Mouse (Mus musculus): ENCODE results near the gene Bcat1.

Bcat1 gene

DNA sequence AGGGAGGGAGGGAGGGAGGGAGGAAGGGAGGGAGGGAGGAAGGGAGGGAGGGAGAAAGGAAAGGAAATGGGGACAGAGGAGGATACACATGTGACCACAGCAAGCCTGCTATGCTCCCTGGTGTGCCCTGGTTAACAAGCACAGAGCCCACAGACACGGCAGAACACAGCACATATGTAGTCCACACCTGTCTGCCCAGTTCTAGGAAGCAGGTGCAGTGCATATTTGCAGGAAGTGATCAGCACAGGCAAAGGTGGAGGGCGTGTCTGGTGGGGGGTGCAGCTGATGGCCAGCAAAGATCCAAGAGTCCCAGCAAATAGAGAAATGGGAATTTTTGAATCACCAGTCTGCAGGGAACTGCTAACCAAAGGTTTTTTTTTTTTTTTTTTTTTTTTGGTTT is 23.3 kb downstream of the Bcat1 start:
- no peak for DNase-seq

DNA sequence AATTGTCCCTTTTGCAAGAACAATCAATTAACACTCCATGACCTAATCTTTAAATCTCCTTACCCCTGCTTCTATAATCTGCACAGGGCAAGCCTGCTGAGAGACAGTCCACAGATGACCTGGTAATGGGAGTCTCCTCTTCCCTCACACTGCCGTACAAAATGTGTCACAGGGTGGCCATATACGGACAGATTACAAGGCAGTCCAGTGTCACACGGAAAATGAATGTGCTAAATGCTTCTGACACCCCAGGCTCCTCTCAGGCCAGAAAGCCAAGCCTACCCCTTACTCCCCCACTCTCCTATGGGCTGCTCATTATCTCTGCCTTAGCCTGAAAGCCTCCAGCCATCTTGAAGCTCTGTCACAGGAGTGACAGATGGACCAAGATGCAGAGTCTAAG is 25.1 kb downstream of the Bcat1 start:
- DNase-seq: no peak

DNA sequence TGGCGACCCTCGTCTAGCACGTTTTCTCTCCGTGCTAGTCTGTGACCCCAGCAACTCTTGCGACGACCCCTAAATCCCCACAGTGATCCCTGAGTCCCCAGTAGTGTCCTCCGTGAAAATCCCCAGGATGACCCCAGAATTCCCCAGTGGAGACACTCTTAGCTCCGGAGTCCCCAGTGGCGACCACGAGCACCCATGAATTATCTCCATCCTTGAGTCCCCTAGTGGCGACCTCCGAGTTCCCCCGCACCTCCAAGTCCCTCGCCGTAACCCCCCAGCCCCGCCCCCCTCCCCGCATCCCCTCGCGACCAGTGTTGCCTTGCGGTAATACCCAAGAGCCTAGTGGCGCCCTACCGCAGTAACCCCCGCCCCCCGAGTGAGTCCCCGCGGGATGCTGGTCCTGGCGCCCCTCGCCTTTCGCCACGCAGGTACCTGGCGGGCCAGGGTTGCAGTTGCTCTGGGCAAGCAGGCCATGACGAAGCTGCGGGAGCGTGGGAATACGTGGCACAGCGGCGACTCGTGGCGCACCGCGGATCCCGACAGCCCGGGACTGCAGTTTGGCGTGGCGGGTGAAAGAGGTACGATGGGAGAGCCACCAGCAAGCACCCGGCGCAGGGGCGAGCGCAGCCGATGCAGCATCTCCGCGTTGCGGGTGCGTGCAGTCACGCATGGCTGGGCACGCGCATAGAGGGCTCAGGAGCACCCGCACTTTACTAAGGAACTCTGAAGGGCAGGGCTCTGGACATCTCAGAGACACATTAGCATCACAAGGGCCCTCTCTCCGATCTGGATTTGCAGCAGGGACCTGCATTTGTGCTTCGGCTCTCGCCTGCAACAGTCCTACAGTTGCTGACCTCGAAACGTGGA is 27.6 kb downstream of the Bcat1 start:
- peak; percentile 52 to 58 for DNase-seq

DNA sequence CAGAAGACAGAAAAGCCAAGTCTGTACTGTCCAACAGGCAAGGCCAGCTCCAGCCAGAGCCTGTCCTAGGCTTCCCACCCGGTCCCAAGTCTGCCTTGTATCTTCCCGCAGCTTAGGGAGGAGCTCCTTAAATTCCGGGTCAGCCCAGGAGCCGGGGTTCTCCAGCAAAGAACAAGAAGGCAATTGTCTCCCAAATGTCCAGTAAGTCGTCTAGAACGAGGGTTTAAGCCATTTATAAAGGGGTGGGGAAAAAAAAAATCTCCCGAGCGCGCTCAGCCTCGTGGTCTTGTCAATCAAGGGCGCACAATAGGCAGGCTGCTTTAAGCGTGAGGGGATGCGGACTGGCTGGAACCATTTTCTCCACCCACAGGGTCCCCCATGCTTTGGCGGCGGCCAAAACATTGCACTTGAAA is 28.5 kb downstream of the Bcat1 start:
- DNase-seq: peak; percentile 28 to 40

DNA sequence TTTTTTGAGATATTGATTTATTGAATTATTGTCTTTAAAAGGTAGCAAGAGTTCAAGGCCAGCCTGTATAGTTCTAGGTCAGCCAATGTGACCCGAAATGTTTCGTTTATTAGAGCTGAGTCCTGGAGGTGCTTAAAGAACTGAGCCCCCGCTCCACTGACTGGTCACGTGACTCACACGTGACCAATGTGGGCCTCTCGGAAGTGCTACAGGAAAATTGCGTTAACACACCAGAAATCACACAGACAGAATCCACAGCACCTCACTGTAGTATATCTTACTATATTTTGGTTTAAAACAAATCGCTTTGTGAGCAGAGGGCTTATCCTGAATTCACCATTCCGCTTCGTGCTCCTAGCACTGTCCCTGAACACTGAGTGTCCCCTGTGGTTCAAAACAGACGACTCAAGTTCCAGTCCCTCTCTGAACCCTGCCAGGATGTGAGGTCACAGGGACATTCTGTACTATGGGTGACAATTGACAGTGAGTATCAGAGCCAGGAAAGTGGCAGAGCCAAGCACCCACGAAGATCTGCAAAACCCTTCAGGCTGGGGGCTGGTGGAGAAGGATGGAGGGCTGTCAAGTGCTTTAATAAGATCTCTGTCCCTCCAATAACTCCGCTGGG is 29.6 kb downstream of the Bcat1 start:
- DNase-seq: peak in 1 of 2 experiments; percentile 24

DNA sequence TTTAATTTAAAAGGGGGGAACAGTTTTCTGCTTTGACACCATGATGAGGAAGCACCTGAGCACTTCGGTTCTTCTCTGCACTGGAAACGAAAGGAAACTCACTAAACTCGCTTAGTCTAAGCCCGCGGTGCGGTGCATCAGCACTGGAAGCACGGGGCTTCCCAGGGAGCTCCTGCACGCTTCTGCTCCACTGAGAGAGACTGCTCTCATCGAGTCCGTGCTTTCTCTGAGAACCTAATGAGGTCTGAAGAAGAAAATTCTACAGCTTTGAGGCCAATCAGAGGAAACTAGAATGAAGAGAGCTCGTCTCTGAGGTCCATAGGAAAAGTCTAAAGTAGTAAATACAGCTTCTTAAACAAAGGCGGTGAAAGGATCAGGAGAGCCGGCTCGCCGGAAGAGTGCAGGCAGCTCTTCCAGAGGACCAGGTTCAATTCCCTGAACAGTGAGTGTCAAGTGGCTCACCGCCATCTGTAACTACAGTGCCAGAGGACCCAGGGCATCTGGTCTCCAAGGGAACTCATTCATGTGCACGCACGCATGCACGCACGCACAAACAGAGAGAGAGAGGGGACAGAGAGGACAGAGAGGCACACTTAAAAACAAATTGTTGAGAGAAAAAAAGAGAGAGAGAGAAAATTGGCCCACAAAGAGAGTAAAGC is 30.9 kb downstream of the Bcat1 start:
- DNase-seq: no peak

DNA sequence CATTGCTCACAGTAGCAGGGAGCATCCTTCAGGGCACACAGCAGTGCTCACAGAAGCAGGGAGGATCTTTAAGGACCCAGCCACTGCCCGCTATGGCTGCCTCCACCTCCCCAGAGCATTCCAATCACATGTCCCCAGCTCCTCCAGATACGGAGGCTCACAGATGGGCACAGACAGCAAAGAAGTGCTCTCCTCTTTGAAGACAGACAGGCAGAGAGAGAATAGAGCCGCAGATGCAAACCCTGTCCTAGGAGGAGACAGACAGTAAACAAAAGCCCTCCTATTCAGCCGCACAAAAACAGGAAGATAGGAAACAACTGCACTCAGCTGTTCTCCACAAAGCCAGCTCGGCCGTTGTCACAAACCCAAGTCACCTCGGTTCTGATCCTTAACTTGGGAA is 35.3 kb downstream of the Bcat1 start:
- no peak for DNase-seq

DNA sequence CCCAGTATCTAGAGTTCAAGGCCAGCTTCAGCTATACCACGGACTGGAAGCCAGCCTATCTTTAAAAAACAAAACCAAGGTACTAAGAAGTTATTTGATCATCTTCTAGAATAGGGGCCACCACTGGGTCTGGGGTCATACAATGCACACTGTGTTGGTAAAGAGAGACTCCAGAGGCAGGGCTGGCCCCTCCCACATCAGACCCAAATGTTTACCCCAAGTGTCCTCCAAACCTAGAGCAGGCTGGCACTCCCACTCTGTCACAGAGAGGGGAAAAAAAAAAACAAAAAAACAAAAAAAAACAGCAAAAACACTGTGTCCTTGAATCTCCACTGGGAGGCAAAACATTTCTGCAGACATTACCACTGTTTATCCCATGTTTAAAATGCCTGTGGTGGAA is 38.4 kb downstream of the Bcat1 start:
- DNase-seq: no peak

DNA sequence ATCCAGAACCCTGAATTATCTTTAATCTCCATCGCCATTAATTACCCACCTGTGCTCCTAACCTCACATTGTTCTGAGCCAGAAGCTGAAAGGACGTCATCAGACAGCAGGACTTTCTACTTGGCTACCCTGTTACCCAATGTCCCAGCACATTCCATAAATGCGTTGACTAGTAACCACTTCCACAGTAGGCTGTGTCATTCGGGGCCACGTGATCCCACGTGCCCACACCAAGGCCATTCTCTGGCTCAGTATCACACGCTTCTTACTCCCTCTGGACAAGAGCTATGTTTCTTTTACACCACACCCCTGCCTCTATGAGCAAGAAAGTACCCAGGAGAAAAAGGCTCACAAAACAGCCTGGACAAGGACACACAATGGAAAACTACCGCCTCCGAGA is 40.6 kb downstream of the Bcat1 start:
- DNase-seq: no peak

DNA sequence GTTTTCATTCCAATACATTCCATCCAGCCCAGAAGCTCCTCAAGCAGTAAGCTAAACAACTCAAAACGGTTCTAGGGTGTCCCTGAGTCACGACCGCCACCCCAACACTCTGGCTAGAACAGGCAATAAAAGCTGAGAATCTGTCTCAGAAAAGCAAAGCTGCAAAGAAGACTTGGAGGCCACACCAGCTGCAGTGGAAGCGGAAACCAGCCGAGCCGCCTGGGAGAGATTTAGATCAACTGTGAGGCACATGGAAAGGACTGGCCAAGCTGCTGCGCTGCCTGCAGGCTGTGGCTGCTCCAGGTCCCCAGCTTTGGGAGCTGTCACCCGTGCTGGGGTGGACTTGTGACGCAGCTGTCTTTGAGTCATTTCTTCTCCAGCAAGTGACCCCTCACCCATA is 45.4 kb downstream of the Bcat1 start:
- no peak for DNase-seq

DNA sequence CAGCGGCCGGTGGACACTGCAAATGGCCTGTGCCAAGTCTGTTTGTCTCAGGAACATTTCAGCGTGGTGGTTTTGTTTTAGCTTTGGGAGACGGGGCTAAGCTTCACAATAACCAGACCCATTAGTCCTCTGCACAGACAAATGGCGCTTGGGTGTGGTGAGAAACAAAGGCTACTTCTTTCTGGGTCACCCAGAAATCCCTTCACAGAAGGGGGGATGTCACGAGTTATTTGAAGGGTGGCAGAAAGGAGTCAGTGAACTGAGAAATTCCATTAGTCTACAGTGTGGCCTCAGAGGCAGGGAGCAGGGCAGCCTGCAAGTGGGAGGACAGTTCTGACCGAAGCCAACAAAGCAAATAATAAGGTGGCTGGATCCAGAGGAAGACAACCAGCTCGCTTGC is 52.0 kb downstream of the Bcat1 start:
- DNase-seq: no peak

DNA sequence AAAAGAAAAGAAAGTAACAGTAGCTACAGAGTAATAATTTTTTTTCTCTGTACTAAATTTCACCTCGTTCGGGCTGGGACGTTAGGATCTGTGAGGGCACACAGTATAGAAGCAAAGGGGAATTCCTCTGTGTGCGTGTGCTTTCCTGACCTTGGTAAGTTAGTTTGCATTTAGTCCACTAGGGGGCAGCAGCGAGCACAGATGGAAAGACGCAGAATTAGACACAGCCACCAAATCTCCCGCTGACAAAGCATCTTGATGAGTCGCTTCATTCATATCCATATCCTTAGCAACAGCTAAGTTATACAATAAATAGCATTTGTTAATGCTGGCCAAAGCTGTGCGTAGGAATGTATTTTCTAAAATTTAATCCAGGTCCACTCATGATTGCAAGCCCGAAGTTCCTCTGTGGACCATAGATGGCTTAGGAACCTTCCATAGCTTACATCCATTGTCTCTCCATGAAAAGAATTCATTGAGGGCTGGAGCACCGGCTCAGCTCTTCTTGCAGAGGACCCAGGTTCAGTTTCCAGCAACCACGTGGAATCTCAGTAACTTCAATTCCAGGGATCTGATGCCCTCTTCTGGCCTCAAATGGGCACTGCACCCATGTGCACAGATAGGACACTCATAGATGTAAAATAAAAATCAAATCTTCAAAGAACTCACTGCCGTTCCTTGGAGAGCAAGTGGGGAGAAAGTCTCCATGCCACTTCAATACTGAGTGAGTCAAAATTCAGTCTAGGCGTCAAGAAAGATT is 52.8 kb downstream of the Bcat1 start:
- DNase-seq: peak in 1 of 2 experiments; percentile 36

DNA sequence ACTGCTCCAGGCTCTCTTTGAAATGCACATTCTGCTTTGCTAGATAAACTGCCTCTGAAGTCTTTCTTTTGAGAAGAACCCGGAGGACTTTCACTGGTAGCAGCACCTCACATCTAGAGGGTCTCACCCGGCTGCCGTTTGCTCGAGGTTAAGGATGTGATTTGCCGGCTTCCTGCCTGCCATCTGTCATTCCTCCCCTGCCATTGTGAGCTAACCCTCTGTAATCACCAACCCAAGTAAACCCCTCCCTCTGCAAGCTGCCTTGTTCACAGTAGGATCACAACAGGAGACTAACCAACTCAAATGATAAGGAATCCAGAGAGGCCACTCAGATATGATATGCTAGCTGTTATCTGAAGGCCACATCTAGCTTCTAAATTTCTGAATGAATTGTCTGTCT is 53.6 kb downstream of the Bcat1 start:
- no peak for DNase-seq

DNA sequence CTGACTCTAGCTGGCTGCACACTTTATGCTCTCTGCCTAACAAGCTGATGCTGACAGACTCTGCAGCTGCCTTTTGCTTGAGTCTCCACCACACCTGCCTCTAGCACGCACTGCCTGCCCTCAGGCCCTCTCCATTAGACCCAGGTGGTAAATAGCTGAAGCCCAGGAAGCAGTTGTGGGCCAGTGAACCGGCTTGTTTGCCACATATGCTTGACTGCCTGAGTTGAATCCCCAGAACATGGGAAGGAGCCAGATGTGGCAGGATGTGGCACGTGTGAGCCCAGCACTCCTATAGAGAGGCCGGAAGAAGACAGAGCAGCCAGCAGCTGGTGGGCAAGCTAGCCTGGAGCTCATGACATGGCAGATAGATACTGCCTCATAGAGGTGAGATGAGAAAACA is 55.4 kb downstream of the Bcat1 start:
- DNase-seq: no peak

DNA sequence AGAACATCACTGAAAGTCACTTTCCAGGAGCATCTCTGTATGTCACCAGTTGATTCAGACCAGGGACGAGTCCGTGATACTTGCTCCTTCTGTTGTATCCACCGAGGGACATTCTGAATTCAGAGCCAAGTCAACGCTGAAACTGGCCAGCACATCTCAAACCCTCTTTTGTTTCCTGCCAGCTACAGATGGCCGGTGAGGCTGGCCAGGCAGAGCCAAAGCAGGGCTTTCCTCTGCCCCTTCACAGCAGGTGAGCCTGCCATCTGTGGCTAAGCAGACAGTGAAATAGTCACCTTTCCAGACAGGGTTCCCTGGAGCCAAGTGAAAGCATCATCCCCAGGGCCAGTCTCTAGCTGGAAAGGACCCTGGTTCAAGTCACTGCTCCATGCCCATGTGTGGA is 57.7 kb downstream of the Bcat1 start:
- peak; percentile 94 for DNase-seq

DNA sequence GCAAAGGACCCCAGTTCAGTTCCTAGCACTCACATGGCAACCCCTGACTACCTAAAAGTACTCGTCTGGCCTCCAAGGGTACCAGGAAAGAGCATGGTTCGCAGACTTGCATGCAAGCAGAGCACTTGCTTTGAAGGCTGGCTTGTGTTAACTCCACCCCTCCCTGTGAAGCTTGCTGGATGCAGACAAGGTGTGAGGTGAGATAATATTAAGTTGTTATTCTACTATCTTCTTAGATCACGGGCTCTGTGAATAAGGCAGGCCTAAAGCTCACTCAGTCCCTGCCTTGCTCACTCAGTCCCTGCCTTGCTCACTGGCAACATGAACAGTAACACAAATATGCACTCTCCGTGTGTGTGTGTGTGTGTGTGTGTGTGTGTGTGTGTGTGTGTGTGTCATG is 58.5 kb downstream of the Bcat1 start:
- no peak for DNase-seq

DNA sequence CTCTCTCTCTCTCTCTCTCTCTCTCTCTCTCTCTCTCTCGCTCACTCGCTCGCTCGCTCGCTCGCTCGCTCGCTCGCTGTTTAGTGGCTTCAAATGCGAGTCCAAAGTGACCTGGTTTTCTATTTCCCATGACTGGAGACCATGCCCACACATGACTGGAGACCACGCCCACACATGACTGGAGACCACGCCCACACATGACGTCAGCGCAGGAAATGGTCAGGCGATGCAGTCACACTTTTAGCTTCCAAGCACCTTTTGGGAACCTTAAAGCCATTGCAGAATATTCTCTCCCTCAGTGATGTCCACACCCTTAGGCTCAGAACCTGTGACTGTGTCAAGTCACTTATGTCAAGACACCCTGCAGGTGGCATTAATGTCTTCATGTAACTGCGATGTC is 59.3 kb downstream of the Bcat1 start:
- DNase-seq: no peak

DNA sequence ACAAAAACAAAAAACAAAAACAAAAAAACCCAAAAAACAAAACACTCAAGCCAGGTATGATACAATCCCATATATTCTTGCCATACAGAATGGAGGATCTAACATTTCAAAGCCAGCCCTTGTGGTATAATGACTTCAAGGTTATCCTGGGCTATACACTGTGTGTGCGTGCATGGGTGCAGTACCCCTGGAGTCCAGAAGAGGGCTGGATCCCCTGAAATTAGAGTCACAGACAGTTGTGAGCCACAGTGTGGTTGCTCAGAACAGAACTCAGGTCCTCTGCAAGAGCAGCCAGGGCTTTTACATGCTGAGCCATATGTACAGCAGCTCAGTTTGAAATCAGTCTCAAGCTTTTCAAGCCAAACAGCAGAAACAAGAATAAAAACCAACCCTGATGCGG is 61.0 kb downstream of the Bcat1 start:
- no peak for DNase-seq

DNA sequence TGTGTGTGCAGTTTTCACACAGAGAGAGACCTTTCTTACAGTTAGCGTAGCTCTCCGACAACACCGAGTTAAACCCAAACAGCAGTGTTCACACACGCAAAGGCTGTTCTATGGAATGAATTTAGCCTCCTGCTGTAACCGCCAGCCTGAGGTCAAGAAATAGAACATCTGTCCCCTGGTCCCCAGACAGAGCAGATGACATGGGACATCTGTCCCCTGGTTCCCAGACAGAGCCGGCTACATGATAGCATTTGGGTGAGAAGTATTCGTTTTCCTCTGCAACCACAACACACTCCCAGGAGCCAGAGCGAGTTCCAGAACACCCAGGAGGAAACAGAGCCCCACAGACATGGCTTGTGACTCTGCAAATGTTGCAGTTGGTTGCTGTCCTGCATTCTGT is 63.3 kb downstream of the Bcat1 start:
- DNase-seq: no peak

DNA sequence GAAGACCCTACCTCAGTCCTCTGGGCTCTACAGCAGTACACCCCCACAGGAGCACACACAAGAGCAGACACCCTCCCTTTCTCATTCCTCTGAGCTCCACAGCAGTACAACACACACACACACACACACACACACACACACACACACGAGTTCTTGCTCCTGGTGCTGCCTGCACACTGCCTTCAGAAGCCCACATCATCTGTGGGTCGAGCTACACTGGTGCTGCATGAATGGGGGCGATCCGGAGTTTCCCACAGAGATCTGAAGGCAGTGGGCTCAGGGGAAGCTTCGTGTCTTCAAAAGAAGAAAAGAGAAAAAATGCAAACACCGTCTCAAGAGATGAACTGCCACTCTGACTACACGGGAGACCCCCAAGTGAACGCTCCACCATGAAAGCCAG is 64.8 kb downstream of the Bcat1 start:
- no peak for DNase-seq

DNA sequence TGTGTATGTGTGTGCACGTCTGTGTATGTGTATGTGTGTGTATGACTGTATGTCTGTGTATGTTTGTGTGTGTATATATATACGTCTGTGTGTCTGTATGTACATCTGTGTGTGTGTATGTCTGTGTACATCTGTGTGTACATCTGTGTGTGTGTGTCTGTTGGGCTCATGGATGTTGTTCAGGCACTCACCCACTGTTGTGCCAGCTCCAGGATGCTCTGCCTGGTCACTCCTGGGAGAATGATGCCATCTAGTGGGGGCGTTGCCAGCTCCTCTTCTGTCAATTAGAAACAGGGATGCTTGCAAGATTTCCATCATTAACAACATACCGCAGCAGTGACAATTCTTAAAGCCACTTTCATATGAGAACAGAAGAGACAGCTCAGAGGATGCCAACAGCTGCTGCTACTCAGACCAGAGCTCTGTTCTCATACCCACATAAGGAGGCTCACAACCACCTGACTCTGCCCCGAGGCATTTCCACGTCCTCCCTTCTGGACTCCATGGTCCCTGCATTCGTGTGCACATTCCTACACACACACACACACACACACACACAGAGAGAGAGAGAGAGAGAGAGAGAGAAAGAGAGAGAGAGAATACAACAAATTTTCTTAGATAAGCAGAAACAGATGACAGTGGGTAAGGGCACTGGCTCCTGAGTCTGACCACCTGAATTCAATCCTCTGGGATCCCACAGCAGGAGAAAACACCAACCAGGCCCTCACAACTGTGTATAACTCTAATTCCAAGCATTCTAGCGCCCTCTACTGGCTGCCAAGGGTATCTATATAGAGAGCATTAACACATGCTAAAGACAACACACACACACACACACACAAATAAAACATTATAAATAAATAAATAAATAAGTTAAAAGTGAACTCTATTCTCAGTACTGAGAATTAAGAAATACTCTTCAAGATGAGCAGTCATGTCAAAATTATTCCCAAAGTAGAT is 65.8 kb downstream of the Bcat1 start:
- DNase-seq: peak; percentile 60 to 62

DNA sequence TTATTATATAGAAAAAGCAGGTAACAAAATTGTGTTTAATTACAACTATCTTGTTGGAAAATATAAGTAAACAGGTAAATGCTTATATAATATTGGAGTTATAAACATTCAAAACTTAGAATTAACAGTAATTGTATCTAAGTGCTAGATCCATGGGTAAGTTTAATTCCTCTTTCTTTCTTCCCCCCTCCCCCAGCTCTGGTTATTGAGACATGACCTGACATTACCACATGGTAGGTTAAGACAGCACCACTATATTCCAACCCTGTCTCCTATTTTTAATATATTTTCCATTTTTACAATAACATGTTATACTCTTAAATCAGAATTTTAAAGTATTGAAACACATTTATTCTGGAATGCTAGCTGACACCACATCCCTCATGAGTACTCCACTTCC is 72.5 kb downstream of the Bcat1 start:
- no peak for DNase-seq
